Mouse (Mus musculus) neural tube, embryonic 10.5 days (tissue): ENCODE measurements around the gene Mup7.
"Not testable (repeated sequence)": the region's sequence is repeated elsewhere in the genome, so short reads cannot be mapped to it uniquely, and the experiment has no call there.

Experiments
- DNase-seq: peaks from one replicate; pipeline ENCODE4 v3.0.0-alpha.2; 2017; ENCODE audit warnings: low spot score; ENCODE audit errors: extremely low spot score

Gene Mup7

DNA sequence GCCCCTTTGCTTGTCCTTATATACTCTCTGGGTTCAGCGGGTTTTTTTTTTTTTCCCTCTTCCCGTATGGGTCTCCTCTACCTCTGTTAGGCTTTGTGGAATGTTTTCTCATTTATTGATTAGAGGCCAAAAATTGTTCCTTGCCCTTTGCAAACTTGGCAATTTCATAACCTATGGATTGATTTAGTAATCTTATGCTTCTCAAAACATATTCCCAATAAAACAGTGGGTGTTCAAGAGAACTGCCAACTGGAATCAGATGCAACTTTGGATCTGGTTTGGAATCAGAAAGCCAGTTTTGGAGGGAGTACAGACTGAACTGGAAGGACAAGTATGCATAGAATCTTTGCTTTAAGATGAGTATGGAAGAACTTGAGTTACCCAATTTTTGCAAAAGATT is at the start of gene Mup7:
Mup7 (minus strand) TSS at position 101 of the 400 bp plus-strand sequence.
- DNase-seq = not testable (repeated sequence)

DNA sequence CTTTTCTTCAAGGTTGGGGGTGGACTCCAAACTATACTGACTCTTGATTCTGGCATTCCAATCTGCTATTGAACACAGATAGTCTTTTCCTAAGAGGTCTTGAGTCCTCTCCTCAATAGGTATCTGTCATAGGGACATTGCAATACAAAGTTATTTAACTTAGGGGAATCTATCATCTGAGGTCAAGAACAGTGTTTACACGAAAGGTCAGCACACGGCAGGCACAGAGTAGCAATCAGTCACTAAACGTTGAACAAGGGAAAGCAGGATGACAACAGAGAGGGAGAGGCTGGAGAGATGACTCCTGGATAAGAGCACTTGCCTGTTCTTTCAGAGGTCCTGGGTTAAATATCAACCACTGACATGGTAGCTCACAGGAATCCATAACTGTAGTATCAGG is 9.6 kb upstream of the Mup7 start:
- DNase-seq = not testable (repeated sequence)

DNA sequence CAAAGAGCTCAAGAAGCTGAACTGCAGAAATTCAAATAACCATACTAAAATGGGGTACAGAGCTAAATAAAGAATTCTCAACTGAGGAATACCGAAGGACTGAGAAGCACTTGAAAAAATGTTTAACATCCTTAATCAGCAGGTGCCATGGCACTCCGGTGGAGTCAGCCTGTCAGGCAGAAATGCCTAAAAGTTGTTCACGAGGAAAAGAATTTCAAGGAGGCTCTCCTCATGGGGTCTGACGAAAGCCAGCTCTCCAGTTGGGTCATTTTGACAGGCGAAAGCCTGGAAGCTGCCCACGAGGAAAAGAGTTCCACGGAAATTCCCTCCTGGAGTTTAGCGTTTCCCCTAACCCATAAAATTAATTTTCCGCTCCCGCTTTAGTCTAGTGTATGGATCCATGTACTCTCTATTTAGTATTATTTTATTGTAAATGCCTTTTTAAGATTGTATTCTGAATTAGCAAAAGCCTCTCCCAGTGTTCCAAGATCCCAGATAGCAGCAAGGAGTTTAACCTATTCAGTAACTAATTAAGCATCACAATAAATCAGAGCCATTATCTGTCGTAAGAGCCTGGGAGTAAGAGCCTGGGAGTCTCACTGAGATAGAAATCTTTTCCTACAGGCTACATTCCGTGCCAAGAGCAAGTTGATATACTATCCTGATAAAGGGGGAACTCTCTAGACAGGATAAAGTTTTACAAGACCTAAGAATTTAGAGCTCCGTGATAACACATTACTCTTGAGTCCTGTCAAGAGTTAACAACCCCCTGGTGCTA is 40.8 kb downstream of the Mup7 start:
- not testable (repeated sequence) for DNase-seq

DNA sequence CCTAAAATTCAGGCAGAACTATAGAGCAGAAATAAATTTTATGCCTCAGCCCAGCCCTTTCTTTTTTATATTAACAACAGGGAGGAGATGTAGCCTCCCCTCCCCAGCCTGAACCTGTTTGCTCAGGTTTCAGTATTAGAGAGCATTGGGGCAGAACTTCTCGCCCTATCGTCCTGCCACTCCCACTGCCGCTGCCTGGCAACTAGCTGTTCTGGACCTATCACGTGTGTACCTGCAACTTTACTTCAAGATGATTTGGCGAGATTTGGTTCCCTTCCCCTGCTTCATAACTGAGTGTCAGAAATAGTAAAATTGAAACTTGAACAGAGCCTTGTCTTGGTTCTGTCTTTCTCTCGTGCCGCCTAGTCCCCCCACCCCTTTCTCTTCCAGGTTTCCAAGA is 50.1 kb downstream of the Mup7 start:
- DNase-seq = not testable (repeated sequence)
